Mouse (Mus musculus): ENCODE data around the gene Lhfpl5. TPM values are rescaled to one million over a fixed set of nuclear protein-coding genes. Genes with fewer than 3 reads are reported as not detected.

Gene Lhfpl5
- total and polyA plus RNA-seq, 2 experiments from 2014 or later: 0.07 TPM; not detected in 1

DNA sequence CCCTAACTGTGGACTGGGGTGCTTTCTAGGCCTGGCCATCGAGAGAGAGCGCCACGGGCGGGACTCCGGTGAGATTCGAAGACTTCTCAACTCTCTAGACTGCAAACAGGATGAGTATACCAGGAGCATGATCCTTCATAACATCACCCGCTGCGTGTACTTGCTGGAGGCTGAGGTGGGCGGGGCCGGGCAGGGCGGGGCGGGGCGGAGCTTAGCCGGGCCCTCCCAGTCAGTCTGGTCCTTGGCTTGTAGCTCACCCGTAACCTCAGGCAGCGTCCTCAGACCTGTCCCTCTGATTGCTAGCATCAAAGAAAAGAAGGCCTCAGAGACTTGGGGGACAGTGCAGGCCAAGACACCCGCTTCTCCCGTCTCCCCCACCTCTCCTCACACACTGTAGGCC lies 43.5 kb upstream of the Lhfpl5 start:
- 11% methylated on average over 18 of the region's 18 CpGs for WGBS
- no peak overlapping the region for H3K4me2 ChIP-seq (ENCODE audit: low read depth, low read length)

DNA sequence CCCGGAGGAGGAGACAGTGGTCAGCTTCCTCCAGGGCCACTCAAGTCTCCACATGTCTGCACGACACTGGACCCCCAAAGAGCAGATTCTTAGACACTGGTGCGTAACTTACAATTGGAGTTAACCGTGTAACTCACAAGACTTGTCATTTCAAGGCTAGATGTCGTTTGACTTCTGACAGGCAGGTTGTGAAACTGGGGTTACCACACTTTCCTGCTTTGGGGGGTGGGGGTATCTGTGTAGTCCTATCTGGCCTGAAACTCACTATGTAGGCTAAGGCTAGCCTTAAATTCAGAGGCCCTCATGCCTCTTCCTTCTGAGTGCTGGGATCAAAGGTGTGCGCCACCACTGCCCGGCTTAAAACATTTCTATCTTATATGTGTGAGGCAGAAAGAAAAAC lies 42.9 kb upstream of the Lhfpl5 start:
- no peak overlapping the region for H3K27ac ChIP-seq (ENCODE audit: low read depth)
- no peaks in the 10 kb centered on the region for H3K9me3 ChIP-seq (replicated peaks; ENCODE audit: control insufficient read depth, low read length)
- H3K36me3 ChIP-seq (replicated peaks; ENCODE audit: control insufficient read depth, insufficient read depth, low read length): no peaks in the 10 kb centered on the region
- H3K9ac ChIP-seq (replicated peaks; ENCODE audit: low read depth, low read length): no peak overlapping the region
- 0 out of 2 replicates have a peak, but pooled peaks cover 6% of the 10 kb centered on the region for H3K27me3 ChIP-seq (ENCODE audit: control insufficient read depth, insufficient read depth, low read length)
- no peaks in the 10 kb centered on the region for H3K4me1 ChIP-seq (ENCODE audit: control insufficient read depth, insufficient read depth)
- WGBS: 80% methylated on average over 7 of the region's 7 CpGs
- H3K4me2 ChIP-seq (ENCODE audit: low read depth, low read length): no peak overlapping the region
- ATAC-seq (ENCODE audit: insufficient read depth, low read depth) (no peak), DNase-seq (ENCODE audit: low spot score) (no peak)
- H3K4me3 ChIP-seq (ENCODE audit: low read depth, low read length): no peak overlapping the region
- TF ChIP-seq CTCF (IDR thresholded peaks at IDR 0.05; ENCODE audit: low read depth) (no peak), EP300 (IDR thresholded peaks at IDR 0.05; ENCODE audit: low read depth) (no peak)

More for the DNA sequence above, 43.5 kb upstream of the Lhfpl5 start:
- ATAC-seq (ENCODE audit: insufficient read depth, low read depth) (no peak), DNase-seq (ENCODE audit: low spot score) (no peak)
- Histone ChIP-seq H3K9ac (replicated peaks; ENCODE audit: low read depth, low read length) (no peak overlapping the region), H3K4me3 (ENCODE audit: low read depth, low read length) (no peak overlapping the region), H3K27ac (ENCODE audit: low read depth) (no peak overlapping the region), H3K4me1 (ENCODE audit: control insufficient read depth, insufficient read depth) (no peaks in the 10 kb centered on the region), H3K27me3 (ENCODE audit: control insufficient read depth, insufficient read depth, low read length) (0 out of 2 replicates have a peak, but pooled peaks cover 6% of the 10 kb centered on the region), H3K36me3 (replicated peaks; ENCODE audit: control insufficient read depth, insufficient read depth, low read length) (no peaks in the 10 kb centered on the region), H3K9me3 (replicated peaks; ENCODE audit: control insufficient read depth, low read length) (no peaks in the 10 kb centered on the region)
- TF ChIP-seq CTCF (IDR thresholded peaks at IDR 0.05; ENCODE audit: low read depth): no peak
- TF ChIP-seq EP300 (IDR thresholded peaks at IDR 0.05; ENCODE audit: low read depth): no peak

DNA sequence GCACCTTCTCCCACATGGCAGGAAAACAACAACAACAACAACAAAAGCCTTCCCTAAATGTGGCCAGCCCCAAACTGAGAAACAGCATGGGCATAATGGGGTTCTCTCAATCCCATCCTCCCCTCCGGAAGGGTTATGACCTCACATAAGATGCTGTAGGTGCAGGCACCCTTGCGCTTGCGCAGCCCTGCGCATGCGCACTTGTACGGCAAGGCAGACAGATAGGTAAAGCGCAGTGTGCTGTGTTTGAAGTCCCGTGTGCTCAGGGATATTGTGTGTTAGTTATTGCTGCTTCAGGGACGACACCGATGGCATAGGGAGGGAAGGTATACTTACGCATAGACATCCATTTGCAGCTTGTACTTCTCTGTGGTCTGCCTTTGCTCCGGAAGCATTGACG lies 42.1 kb upstream of the Lhfpl5 start:
- ATAC-seq (ENCODE audit: insufficient read depth, low read depth) (no peak), DNase-seq (ENCODE audit: low spot score) (no peak)
- Histone ChIP-seq H3K4me1 (ENCODE audit: control insufficient read depth, insufficient read depth) (no peaks in the 10 kb centered on the region), H3K9me3 (replicated peaks; ENCODE audit: control insufficient read depth, low read length) (no peaks in the 10 kb centered on the region), H3K27me3 (ENCODE audit: control insufficient read depth, insufficient read depth, low read length) (0 out of 2 replicates have a peak, but pooled peaks cover 6% of the 10 kb centered on the region), H3K4me2 (ENCODE audit: low read depth, low read length) (no peak overlapping the region), H3K4me3 (ENCODE audit: low read depth, low read length) (no peak overlapping the region), H3K36me3 (replicated peaks; ENCODE audit: control insufficient read depth, insufficient read depth, low read length) (no peaks in the 10 kb centered on the region), H3K9ac (replicated peaks; ENCODE audit: low read depth, low read length) (no peak overlapping the region), H3K27ac (ENCODE audit: low read depth) (no peak overlapping the region)
- TF ChIP-seq CTCF (IDR thresholded peaks at IDR 0.05; ENCODE audit: low read depth): no peak
- no peak for TF ChIP-seq EP300 (IDR thresholded peaks at IDR 0.05; ENCODE audit: low read depth)
- WGBS: 83% methylated on average over 13 of the region's 13 CpGs

DNA sequence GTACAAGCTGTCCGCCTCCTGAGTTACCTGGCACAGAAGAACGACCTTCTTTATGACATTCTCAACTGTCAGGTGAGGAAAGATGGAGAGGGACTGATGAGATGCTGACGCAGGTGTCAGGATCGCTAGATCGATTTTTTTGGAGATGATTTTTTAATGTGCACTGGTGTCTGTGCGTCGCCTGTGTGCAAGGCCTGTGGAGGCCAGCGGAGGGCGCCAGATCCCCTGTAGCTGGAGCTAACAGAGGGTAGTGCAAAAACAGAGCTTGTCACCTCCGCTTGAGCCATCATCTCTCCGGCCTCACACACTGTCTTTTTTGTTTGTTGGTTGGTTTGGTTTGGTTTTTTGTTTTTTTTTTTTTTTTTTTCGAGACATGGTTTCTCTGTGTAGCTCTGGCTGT lies 37.6 kb upstream of the Lhfpl5 start:
- 0 out of 2 replicates have a peak, but pooled peaks cover 6% of the 10 kb centered on the region for H3K9me3 ChIP-seq (replicated peaks; ENCODE audit: control insufficient read depth, low read length)
- H3K4me1 ChIP-seq (ENCODE audit: control insufficient read depth, insufficient read depth): no peaks in the 10 kb centered on the region
- TF ChIP-seq CTCF (IDR thresholded peaks at IDR 0.05; ENCODE audit: low read depth) (no peak), EP300 (IDR thresholded peaks at IDR 0.05; ENCODE audit: low read depth) (no peak)
- H3K4me3 ChIP-seq (ENCODE audit: low read depth, low read length): no peak overlapping the region
- no peaks in the 10 kb centered on the region for H3K27me3 ChIP-seq (ENCODE audit: control insufficient read depth, insufficient read depth, low read length)
- ATAC-seq (ENCODE audit: insufficient read depth, low read depth): no peak
- no peak overlapping the region for H3K4me2 ChIP-seq (ENCODE audit: low read depth, low read length)
- WGBS: 51% methylated on average over 12 of the region's 12 CpGs
- no peaks in the 10 kb centered on the region for H3K36me3 ChIP-seq (replicated peaks; ENCODE audit: control insufficient read depth, insufficient read depth, low read length)
- no peak overlapping the region for H3K9ac ChIP-seq (replicated peaks; ENCODE audit: low read depth, low read length)
- no peak overlapping the region for H3K27ac ChIP-seq (ENCODE audit: low read depth)
- DNase-seq (ENCODE audit: low spot score): no peak

DNA sequence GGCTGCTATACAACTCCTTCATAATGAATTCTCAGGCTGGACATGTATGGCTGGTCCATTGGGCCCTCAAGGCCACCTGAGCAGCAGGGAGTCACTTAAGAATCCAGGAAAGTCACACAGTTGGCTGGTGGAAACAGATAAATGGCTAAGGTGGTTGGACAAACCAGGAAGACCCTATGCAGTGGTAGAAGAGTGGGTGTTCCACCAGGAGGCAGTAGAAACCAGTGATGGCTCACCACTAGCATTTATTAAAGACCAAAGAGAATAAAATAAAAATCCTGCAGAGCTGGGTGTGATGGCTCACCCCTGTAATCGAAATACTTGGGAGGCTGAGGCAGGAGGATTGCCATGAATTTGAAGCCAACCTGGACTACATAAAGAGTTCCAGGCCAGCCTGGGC lies 28.5 kb upstream of the Lhfpl5 start:
- Histone ChIP-seq H3K36me3 (replicated peaks; ENCODE audit: control insufficient read depth, insufficient read depth, low read length) (no peaks in the 10 kb centered on the region), H3K4me2 (ENCODE audit: low read depth, low read length) (no peak overlapping the region), H3K27me3 (ENCODE audit: control insufficient read depth, insufficient read depth, low read length) (no peaks in the 10 kb centered on the region), H3K4me3 (ENCODE audit: low read depth, low read length) (no peak overlapping the region), H3K9ac (replicated peaks; ENCODE audit: low read depth, low read length) (no peak overlapping the region), H3K4me1 (ENCODE audit: control insufficient read depth, insufficient read depth) (no peaks in the 10 kb centered on the region), H3K9me3 (replicated peaks; ENCODE audit: control insufficient read depth, low read length) (no peaks in the 10 kb centered on the region), H3K27ac (ENCODE audit: low read depth) (no peak overlapping the region)
- ATAC-seq (ENCODE audit: insufficient read depth, low read depth) (no peak), DNase-seq (ENCODE audit: low spot score) (no peak)
- TF ChIP-seq EP300 (IDR thresholded peaks at IDR 0.05; ENCODE audit: low read depth) (no peak), CTCF (IDR thresholded peaks at IDR 0.05; ENCODE audit: low read depth) (no peak)
- WGBS: 52% methylated on average over 1 of the region's 1 CpGs

DNA sequence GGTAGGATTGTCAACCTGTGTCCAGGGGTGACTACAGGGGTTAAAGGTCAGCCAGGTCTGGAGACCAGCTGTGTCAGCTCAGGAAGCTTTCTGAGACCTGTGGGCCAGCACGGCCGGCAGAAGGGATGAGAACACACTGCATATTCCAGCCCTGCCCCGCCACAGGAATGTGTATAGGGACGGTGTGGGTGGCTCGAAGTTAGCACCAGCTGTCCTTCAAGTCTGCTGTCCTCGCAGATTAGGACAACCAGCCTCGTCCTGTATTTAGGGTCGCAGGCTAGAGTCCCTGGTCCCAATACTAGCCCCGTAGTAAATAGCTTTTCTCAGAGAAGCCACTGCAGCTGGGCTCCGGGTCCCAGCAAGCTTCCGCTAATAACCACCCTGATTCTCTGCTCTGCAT lies 26.9 kb upstream of the Lhfpl5 start:
- no peak overlapping the region for H3K4me3 ChIP-seq (ENCODE audit: low read depth, low read length)
- H3K9ac ChIP-seq (replicated peaks; ENCODE audit: low read depth, low read length): no peak overlapping the region
- no peak overlapping the region for H3K27ac ChIP-seq (ENCODE audit: low read depth)
- no peak overlapping the region for H3K4me2 ChIP-seq (ENCODE audit: low read depth, low read length)
- H3K4me1 ChIP-seq (ENCODE audit: control insufficient read depth, insufficient read depth): no peaks in the 10 kb centered on the region
- ATAC-seq (ENCODE audit: insufficient read depth, low read depth) (no peak), DNase-seq (ENCODE audit: low spot score) (no peak)
- H3K9me3 ChIP-seq (replicated peaks; ENCODE audit: control insufficient read depth, low read length): no peaks in the 10 kb centered on the region
- WGBS: 60% methylated on average over 11 of the region's 11 CpGs
- H3K36me3 ChIP-seq (replicated peaks; ENCODE audit: control insufficient read depth, insufficient read depth, low read length): no peaks in the 10 kb centered on the region
- no peak for TF ChIP-seq EP300 (IDR thresholded peaks at IDR 0.05; ENCODE audit: low read depth)
- no peak for TF ChIP-seq CTCF (IDR thresholded peaks at IDR 0.05; ENCODE audit: low read depth)
- no peaks in the 10 kb centered on the region for H3K27me3 ChIP-seq (ENCODE audit: control insufficient read depth, insufficient read depth, low read length)

Measured in heart, postnatal 0 days (tissue).